11 mouse cellular contexts compared by ENCODE assay signal in genomic region chr8:71677555-71677954, GRCm38 (mm10). TPM values are rescaled to one million over a fixed set of nuclear protein-coding genes. Genes with fewer than 3 reads are reported as not detected.
DNase-seq lines count a peak whose midpoint lies in the region; ATAC-seq and TF ChIP-seq lines count a peak whose summit lies in the region.
"Had no signal": no experiment of that assay in that cellular context is flagged by ENCODE, and none has a peak within 500 bp of the region (broad histone marks: within the 10 kb centered on the region; RNA-seq: fewer than 3 reads in every experiment).

No protein-coding gene starts in this region.

- H3K4me3 ChIP-seq in kidney, embryonic 16.5 days (ENCODE audit: low read length): 0 out of 2 replicates have a peak overlapping the region, but pooled peaks have one; percentile 8
- peak overlapping the region; percentile 20; the same call in 1 of the 2 replicates for H3K4me3 ChIP-seq in G1E (ENCODE audit: low read depth, low read length)
- H3K4me3 ChIP-seq in heart, embryonic 13.5 days: 0 out of 2 replicates have a peak overlapping the region, but pooled peaks have one; percentile 86
- H3K4me3 ChIP-seq in liver, embryonic 16.5 days (ENCODE audit: low read depth, low read length): no peak overlapping the region
- H3K4me3 ChIP-seq: forebrain, embryonic 15.5 days had no signal

- peaks cover 65% of the 10 kb centered on the region for H3K27me3 ChIP-seq in kidney, embryonic 16.5 days (ENCODE audit: insufficient read depth, low read length)
- H3K27me3 ChIP-seq in G1E (ENCODE audit: insufficient read depth, low read length): no peaks in the 10 kb centered on the region
- H3K27me3 ChIP-seq in heart, embryonic 13.5 days (replicated peaks): peaks cover 53% of the 10 kb centered on the region
- peaks cover 8% of the 10 kb centered on the region; the same call in 1 of the 2 replicates for H3K27me3 ChIP-seq in liver, embryonic 16.5 days (ENCODE audit: control insufficient read depth, insufficient read depth, low read depth, low read length)

- no peak for ATAC-seq in kidney, embryonic 16.5 days (ENCODE audit: low FRiP score, low TSS enrichment)
- ATAC-seq in G1E (ENCODE audit: extremely low read depth, insufficient number of reproducible peaks, low FRiP score, poor library complexity, severe bottlenecking): no peak
- no peak for ATAC-seq in heart, embryonic 13.5 days (ENCODE audit: extremely low read depth, insufficient number of reproducible peaks, low FRiP score, low TSS enrichment)
- no peak for ATAC-seq in liver, embryonic 16.5 days (ENCODE audit: low read depth)
- ATAC-seq: forebrain, embryonic 15.5 days; hindbrain, embryonic 16.5 days had no signal

- H3K9ac ChIP-seq in kidney, embryonic 16.5 days (replicated peaks; ENCODE audit: low read length): no peak overlapping the region
- H3K9ac ChIP-seq in heart, embryonic 13.5 days: 0 out of 2 replicates have a peak overlapping the region, but pooled peaks have one; percentile 62
- H3K9ac ChIP-seq in liver, embryonic 16.5 days (ENCODE audit: low read depth, low read length): no peak overlapping the region
- H3K9ac ChIP-seq: forebrain, embryonic 15.5 days had no signal

- TF ChIP-seq CTCF in G1E (IDR thresholded peaks at IDR 0.05; ENCODE audit: low read depth, low read length): no peak

- peak overlapping the region; percentile 21; the same call in 1 of the 2 replicates for H3K4me2 ChIP-seq in kidney, embryonic 16.5 days (replicated peaks; ENCODE audit: low read depth, low read length)
- peak overlapping the region; percentile 87 for H3K4me2 ChIP-seq in heart, embryonic 13.5 days
- H3K4me2 ChIP-seq in liver, embryonic 16.5 days (ENCODE audit: low read depth, low read length): peak overlapping the region; percentile 86; the same call in 1 of the 2 replicates

- no peak overlapping the region for H3K27ac ChIP-seq in kidney, embryonic 16.5 days (ENCODE audit: low read length)
- H3K27ac ChIP-seq in heart, embryonic 13.5 days (replicated peaks): peak overlapping the region; percentile 48
- no peak overlapping the region; the same call in 1 of the 2 replicates for H3K27ac ChIP-seq in liver, embryonic 16.5 days (ENCODE audit: low read length)
- H3K27ac ChIP-seq: forebrain, embryonic 15.5 days had no signal

- DNase-seq in kidney, adult 9 months: no peak
- peak; percentile 39 for DNase-seq in G1E (ENCODE audit: low spot score)
- no peak for DNase-seq in embryo, embryonic 9.5 days (ENCODE audit: extremely low spot score)
- DNase-seq in c-Kit-positive CD71-positive TER-119-positive erythroid progenitor cells, embryonic 14.5 days (ENCODE audit: low spot score): no peak
- no peak for DNase-seq in left cerebral cortex, adult 8-10 months (ENCODE audit: low spot score in 2 of 2)

- H3K4me1 ChIP-seq in kidney, embryonic 16.5 days (ENCODE audit: insufficient read depth, low read length): peaks cover 26% of the 10 kb centered on the region
- H3K4me1 ChIP-seq in G1E (ENCODE audit: insufficient read depth, low read depth, low read length): peaks cover 33% of the 10 kb centered on the region
- peaks cover 38% of the 10 kb centered on the region for H3K4me1 ChIP-seq in heart, embryonic 13.5 days
- H3K4me1 ChIP-seq in liver, embryonic 16.5 days (ENCODE audit: control insufficient read depth, low read depth, low read length): peaks cover 14% of the 10 kb centered on the region

- no peaks in the 10 kb centered on the region for H3K9me3 ChIP-seq in kidney, embryonic 16.5 days (ENCODE audit: low read length)
- H3K9me3 ChIP-seq in G1E (replicated peaks): peaks cover 15% of the 10 kb centered on the region
- no peaks in the 10 kb centered on the region for H3K9me3 ChIP-seq in heart, embryonic 13.5 days
- H3K9me3 ChIP-seq in liver, embryonic 16.5 days (replicated peaks; ENCODE audit: control insufficient read depth, low read length): no peaks in the 10 kb centered on the region
- H3K9me3 ChIP-seq: forebrain, embryonic 15.5 days had no signal

- H3K36me3 ChIP-seq in kidney, embryonic 16.5 days (ENCODE audit: insufficient read depth, low read length): no peaks in the 10 kb centered on the region
- H3K36me3 ChIP-seq in G1E (replicated peaks): peaks cover 54% of the 10 kb centered on the region
- peaks cover 5% of the 10 kb centered on the region; the same call in 1 of the 2 replicates for H3K36me3 ChIP-seq in heart, embryonic 13.5 days
- H3K36me3 ChIP-seq in liver, embryonic 16.5 days (ENCODE audit: control insufficient read depth, insufficient read depth): no peaks in the 10 kb centered on the region
- H3K36me3 ChIP-seq: forebrain, embryonic 15.5 days had no signal

RNA-seq across cellular contexts. Expression of gene Jak3, which starts 1.5 kb away (rescaled TPM):
- 6.6 and 7.5 TPM in 2 replicates for polyA plus RNA-seq in kidney, embryonic 16.5 days (2015; fragmentation: Nextera tagmentation; extraction: Ambion mirVana)
- total RNA-seq in G1E (2014; fragmentation: Nextera tagmentation) (29.8 and 32.0 TPM in 2 replicates), G1E (2017) (15.7 and 15.9 TPM in 2 replicates)
- 68.8 and 73.6 TPM in 2 replicates for polyA plus RNA-seq in G1E (2012)
- 7.6 and 7.7 TPM in 2 replicates for polyA plus RNA-seq in heart, embryonic 13.5 days (2015; fragmentation: Nextera tagmentation; extraction: Ambion mirVana)
- 5.7 and 6.3 TPM in 2 replicates for polyA plus RNA-seq in liver, embryonic 16.5 days (2015; fragmentation: Nextera tagmentation; extraction: Ambion mirVana)
- 1 to 10 TPM; 4.4 to 7.3 (median 6.1) TPM for total RNA-seq in left cerebral cortex, adult 8-10 months (2022)

RNA-seq across cellular contexts. Expression of gene Unc13a, which starts 6.0 kb away (rescaled TPM):
- 0.55 and 0.94 TPM in 2 replicates for polyA plus RNA-seq in kidney, embryonic 16.5 days (2015; fragmentation: Nextera tagmentation; extraction: Ambion mirVana)
- 6.5 and 7.3 TPM in 2 replicates for total RNA-seq in G1E (2014; fragmentation: Nextera tagmentation)
- 4.1 and 5.2 TPM in 2 replicates for total RNA-seq in G1E (2017)
- 3.7 and 4.6 TPM in 2 replicates for polyA plus RNA-seq in G1E (2012)
- polyA plus RNA-seq in heart, embryonic 13.5 days (2015; fragmentation: Nextera tagmentation; extraction: Ambion mirVana): 0.39 and 0.40 TPM in 2 replicates
- 0.15 and 0.20 TPM in 2 replicates for polyA plus RNA-seq in liver, embryonic 16.5 days (2015; fragmentation: Nextera tagmentation; extraction: Ambion mirVana)
- total RNA-seq in left cerebral cortex, adult 8-10 months (2022): 100 to 1,000 TPM; 237 to 269 (median 246) TPM

RNA-seq across cellular contexts. Expression of gene Insl3, which starts 11.5 kb away (rescaled TPM):
- 1.3 and 7.7 TPM in 2 replicates for polyA plus RNA-seq in kidney, embryonic 16.5 days (2015; fragmentation: Nextera tagmentation; extraction: Ambion mirVana)
- 3.4 and 9.1 TPM in 2 replicates for total RNA-seq in G1E (2014; fragmentation: Nextera tagmentation)
- total RNA-seq in G1E (2017): 2.7 and 4.6 TPM in 2 replicates
- 28.6 and 35.3 TPM in 2 replicates for polyA plus RNA-seq in G1E (2012)
- polyA plus RNA-seq in heart, embryonic 13.5 days (2015; fragmentation: Nextera tagmentation; extraction: Ambion mirVana): 1.5 and 2.1 TPM in 2 replicates
- polyA plus RNA-seq in liver, embryonic 16.5 days (2015; fragmentation: Nextera tagmentation; extraction: Ambion mirVana): 1.6 and 2.2 TPM in 2 replicates
- 1 to 10 TPM; 1.4 to 3.2 (median 2.1) TPM for total RNA-seq in left cerebral cortex, adult 8-10 months (2022)
- total RNA-seq: monocyte, adult 5-6 weeks had no signal
- polyA plus RNA-seq: forebrain, embryonic 15.5 days had no signal

RNA-seq across cellular contexts. Expression of gene B3gnt3, which starts 24.0 kb away (rescaled TPM):
- polyA plus RNA-seq in kidney, embryonic 16.5 days (2015; fragmentation: Nextera tagmentation; extraction: Ambion mirVana): 3.3 and 4.2 TPM in 2 replicates
- total RNA-seq in G1E (2014; fragmentation: Nextera tagmentation) (not detected in 2 replicates), G1E (2017) (0.05 and 0.06 TPM in 2 replicates)
- polyA plus RNA-seq in G1E (2012): not detected in 2 replicates
- 2.8 and 3.3 TPM in 2 replicates for polyA plus RNA-seq in heart, embryonic 13.5 days (2015; fragmentation: Nextera tagmentation; extraction: Ambion mirVana)
- polyA plus RNA-seq in liver, embryonic 16.5 days (2015; fragmentation: Nextera tagmentation; extraction: Ambion mirVana): 4.9 and 5.5 TPM in 2 replicates
- under 1 TPM; 0.41 to 0.88 (median 0.70) TPM for total RNA-seq in left cerebral cortex, adult 8-10 months (2022)
- total RNA-seq: monocyte, adult 5-6 weeks had no signal

RNA-seq across cellular contexts. Expression of gene Fcho1, which starts 48.0 kb away (rescaled TPM):
- 8.6 and 8.7 TPM in 2 replicates for polyA plus RNA-seq in kidney, embryonic 16.5 days (2015; fragmentation: Nextera tagmentation; extraction: Ambion mirVana)
- total RNA-seq in G1E (2014; fragmentation: Nextera tagmentation): 2.2 and 27.3 TPM in 2 replicates
- 7.6 and 7.7 TPM in 2 replicates for total RNA-seq in G1E (2017)
- polyA plus RNA-seq in G1E (2012): 14.0 and 16.2 TPM in 2 replicates
- polyA plus RNA-seq in heart, embryonic 13.5 days (2015; fragmentation: Nextera tagmentation; extraction: Ambion mirVana): 1.7 and 2.3 TPM in 2 replicates
- polyA plus RNA-seq in liver, embryonic 16.5 days (2015; fragmentation: Nextera tagmentation; extraction: Ambion mirVana): 21.1 and 24.5 TPM in 2 replicates
- 100 to 1,000 TPM; 150 to 181 (median 159) TPM for total RNA-seq in left cerebral cortex, adult 8-10 months (2022)

Comparison
In these comparisons a context has a peak if more than half of its experiments do, and no peak if none do; other contexts are left out.
1. H3K4me2 ChIP-seq: peak in every context shown above with its lines; median percentile 87 in heart, embryonic 13.5 days; 86 in liver, embryonic 16.5 days; 21 in kidney, embryonic 16.5 days.